Mouse (Mus musculus) CH12.LX (cell line): ENCODE results near the gene Setd2. TPM values are rescaled to one million over a fixed set of nuclear protein-coding genes. Genes with fewer than 3 reads are reported as not detected.
A peak's percentile ranks its signal among the peaks of the same experiment; 100 is the strongest.

ENCODE experiments used
- DNase-seq: peaks from one replicate; pipeline ENCODE4 v3.0.0-alpha.2; 2013; ENCODE audit errors: extremely low read depth
- H3K27ac ChIP-seq: 2 replicates; pipeline ENCODE4 v1.5.1; 2012; ENCODE audit warnings: low read depth, mild to moderate bottlenecking, control low read depth, moderate library complexity; ENCODE audit not compliant: insufficient read depth
- H3K27me3 ChIP-seq: replicated peaks from 2 replicates; pipeline ENCODE3; 2012; ENCODE audit warnings: inconsistent platforms
- H3K36me3 ChIP-seq, 2 experiments: replicated peaks in 1 of 2; 2 replicates each; pipeline versions ENCODE3 to v1.6.1; 2012; ENCODE audit warnings: inconsistent platforms in 1 of 2, low read length in 1 of 2, mild to moderate bottlenecking in 1 of 2, mixed read lengths in 1 of 2, moderate library complexity in 1 of 2; ENCODE audit not compliant: control insufficient read depth in 1 of 2, insufficient read depth in 1 of 2
- H3K4me1 ChIP-seq, 2 experiments: 2 replicates each; pipeline ENCODE4 v1.6.1; 2012; ENCODE audit warnings: inconsistent platforms in 1 of 2, moderate library complexity in 1 of 2; ENCODE audit not compliant: insufficient read depth in 2 of 2, control insufficient read depth in 1 of 2
- H3K4me2 ChIP-seq: 2 replicates; pipeline ENCODE4 v1.6.1; 2012; ENCODE audit warnings: low read depth, mild to moderate bottlenecking, control low read depth; ENCODE audit not compliant: poor library complexity, insufficient read depth, severe bottlenecking
- H3K4me3 ChIP-seq, 3 experiments: fragments of 150-350 bp in 1 of 3; sonication (generic) in 1 of 3; replicated peaks in 1 of 3; 2 replicates each; pipeline versions ENCODE3 to v1.5.1; 2011 to 2012; ENCODE audit warnings: low read depth in 2 of 3, low read length in 2 of 3, mild to moderate bottlenecking in 2 of 3, moderate library complexity in 2 of 3, control low read depth in 1 of 3, improper control_type of control experiment in 1 of 3, inconsistent platforms in 1 of 3, mixed read lengths in 1 of 3; ENCODE audit not compliant: poor library complexity in 1 of 3
- H3K79me2 ChIP-seq: replicated peaks from 2 replicates; pipeline ENCODE4 v1.6.1; 2012; ENCODE audit warnings: mild to moderate bottlenecking, moderate library complexity; ENCODE audit not compliant: control insufficient read depth, poor library complexity, insufficient read depth, severe bottlenecking; ENCODE audit errors: extremely low read depth
- H3K9ac ChIP-seq: 2 replicates; pipeline ENCODE4 v1.6.1; 2012; ENCODE audit warnings: low read depth, mild to moderate bottlenecking, control low read depth, moderate library complexity; ENCODE audit not compliant: insufficient read depth
- H3K9me3 ChIP-seq: replicated peaks from 2 replicates; pipeline ENCODE3; 2012; ENCODE audit warnings: low read length, inconsistent platforms, mixed read lengths
- BHLHE40 ChIP-seq: IDR thresholded peaks from 2 replicates; pipeline ENCODE4 v1.6.1; 2011; ENCODE audit warnings: mild to moderate bottlenecking, low read depth, low read length, improper control_type of control experiment
- CHD1 ChIP-seq: IDR thresholded peaks from 2 replicates; pipeline ENCODE4 v1.6.1; 2012; ENCODE audit warnings: low read depth, low read length, improper control_type of control experiment, inconsistent platforms
- CHD2 ChIP-seq: IDR thresholded peaks from 2 replicates; pipeline ENCODE4 v1.6.1; 2011; ENCODE audit warnings: low read length, improper control_type of control experiment
- CTCF ChIP-seq, 2 experiments: IDR thresholded peaks in 1 of 2; conservative IDR thresholded peaks in 1 of 2; 2 replicates each; pipeline ENCODE4 v1.5.1; 2011 to 2012; ENCODE audit warnings: low read depth in 2 of 2, low read length in 2 of 2, improper control_type of control experiment in 1 of 2, inconsistent platforms in 1 of 2, mild to moderate bottlenecking in 1 of 2, moderate library complexity in 1 of 2
- E2F4 ChIP-seq: IDR thresholded peaks from 2 replicates; pipeline ENCODE4 v1.6.1; 2011; ENCODE audit warnings: low read depth, low read length, improper control_type of control experiment; ENCODE audit not compliant: insufficient replicate concordance
- ELF1 ChIP-seq: IDR thresholded peaks from 2 replicates; pipeline ENCODE4 v1.6.1; 2014; ENCODE audit warnings: low read depth, mild to moderate bottlenecking, inconsistent platforms, low read length, improper control_type of control experiment
- EP300 ChIP-seq: IDR thresholded peaks from 2 replicates; pipeline ENCODE4 v1.6.1; 2011; ENCODE audit warnings: low read length, improper control_type of control experiment
- ETS1 ChIP-seq: conservative IDR thresholded peaks from 2 replicates; pipeline ENCODE4 v1.6.1; 2012; ENCODE audit warnings: low read depth, mild to moderate bottlenecking, inconsistent platforms, low read length, improper control_type of control experiment, moderate library complexity
- GABPA ChIP-seq: IDR thresholded peaks from 2 replicates; pipeline ENCODE4 v1.6.1; 2012; ENCODE audit warnings: low read depth, low read length, improper control_type of control experiment, inconsistent platforms; ENCODE audit not compliant: insufficient replicate concordance
- HCFC1 ChIP-seq: IDR thresholded peaks from 2 replicates; pipeline ENCODE4 v1.6.1; 2012; ENCODE audit warnings: low read depth, mild to moderate bottlenecking, inconsistent platforms, low read length, improper control_type of control experiment
- IRF4 ChIP-seq: IDR thresholded peaks from 2 replicates; pipeline ENCODE4 v1.6.1; 2014; ENCODE audit warnings: low read depth, mild to moderate bottlenecking, inconsistent platforms, low read length, improper control_type of control experiment
- JUN ChIP-seq: IDR thresholded peaks from 2 replicates; pipeline ENCODE4 v1.6.1; 2011; ENCODE audit warnings: low read depth, mild to moderate bottlenecking, low read length, improper control_type of control experiment, moderate library complexity; ENCODE audit not compliant: insufficient read depth
- KAT2A ChIP-seq: IDR thresholded peaks from 2 replicates; pipeline ENCODE4 v1.6.1; 2012; ENCODE audit warnings: low read length, improper control_type of control experiment, inconsistent platforms; ENCODE audit not compliant: insufficient replicate concordance
- MAFK ChIP-seq: IDR thresholded peaks from 2 replicates; pipeline ENCODE4 v1.6.1; 2011; ENCODE audit warnings: low read length, improper control_type of control experiment; ENCODE audit not compliant: insufficient replicate concordance
- MAX ChIP-seq: IDR thresholded peaks from 2 replicates; pipeline ENCODE4 v1.6.1; 2011; ENCODE audit warnings: low read length, improper control_type of control experiment
- MAZ ChIP-seq: IDR thresholded peaks from 2 replicates; pipeline ENCODE4 v1.6.1; 2012; ENCODE audit warnings: low read depth, mild to moderate bottlenecking, inconsistent platforms, low read length, improper control_type of control experiment, moderate library complexity
- MEF2A ChIP-seq: IDR thresholded peaks from 2 replicates; pipeline ENCODE4 v1.6.1; 2014; ENCODE audit warnings: low read depth, mild to moderate bottlenecking, inconsistent platforms, low read length, improper control_type of control experiment, borderline replicate concordance
- MXI1 ChIP-seq: IDR thresholded peaks from 2 replicates; pipeline ENCODE4 v1.6.1; 2011; ENCODE audit warnings: mild to moderate bottlenecking, low read depth, low read length, improper control_type of control experiment
- MYC ChIP-seq: IDR thresholded peaks from 2 replicates; pipeline ENCODE4 v1.6.1; 2011; ENCODE audit warnings: low read depth, mild to moderate bottlenecking, improper control_type of control experiment, low read length
- NELFE ChIP-seq: IDR thresholded peaks from 2 replicates; pipeline ENCODE4 v1.6.1; 2011; ENCODE audit warnings: low read depth, low read length, improper control_type of control experiment
- NRF1 ChIP-seq: IDR thresholded peaks from 2 replicates; pipeline ENCODE4 v1.6.1; 2014; ENCODE audit warnings: low read depth, mild to moderate bottlenecking, inconsistent platforms, low read length, improper control_type of control experiment, moderate library complexity
- PAX5 ChIP-seq: IDR thresholded peaks from 2 replicates; pipeline ENCODE4 v1.6.1; 2012; ENCODE audit warnings: low read length, inconsistent platforms, mixed read lengths
- POLR2A ChIP-seq: IDR thresholded peaks from 2 replicates; pipeline ENCODE4 v1.6.1; 2011; ENCODE audit warnings: low read depth, mild to moderate bottlenecking, improper control_type of control experiment, low read length
- POLR2AphosphoS2 ChIP-seq: IDR thresholded peaks from 2 replicates; pipeline ENCODE4 v1.6.1; 2011; ENCODE audit warnings: low read depth, low read length, improper control_type of control experiment
- RAD21 ChIP-seq: IDR thresholded peaks from 2 replicates; pipeline ENCODE4 v1.6.1; 2011; ENCODE audit warnings: low read depth, mild to moderate bottlenecking, low read length, improper control_type of control experiment, moderate library complexity
- SIN3A ChIP-seq: IDR thresholded peaks from 2 replicates; pipeline ENCODE4 v1.6.1; 2012; ENCODE audit warnings: low read length, improper control_type of control experiment, inconsistent platforms
- SMC3 ChIP-seq: IDR thresholded peaks from 2 replicates; pipeline ENCODE4 v1.6.1; 2011; ENCODE audit warnings: low read depth, low read length, improper control_type of control experiment
- TCF12 ChIP-seq: IDR thresholded peaks from 2 replicates; pipeline ENCODE4 v1.6.1; 2014; ENCODE audit warnings: low read depth, mild to moderate bottlenecking, inconsistent platforms, low read length, improper control_type of control experiment
- UBTF ChIP-seq: IDR thresholded peaks from 2 replicates; pipeline ENCODE4 v1.6.1; 2012; ENCODE audit warnings: low read depth, mild to moderate bottlenecking, inconsistent platforms, low read length, improper control_type of control experiment, moderate library complexity
- USF1 ChIP-seq: IDR thresholded peaks from 2 replicates; pipeline ENCODE4 v1.6.1; 2014; ENCODE audit warnings: low read depth, mild to moderate bottlenecking, inconsistent platforms, low read length, improper control_type of control experiment
- USF2 ChIP-seq: conservative IDR thresholded peaks from 2 replicates; pipeline ENCODE4 v1.6.1; 2011; ENCODE audit warnings: low read depth, low read length, improper control_type of control experiment
- ZKSCAN1 ChIP-seq: IDR thresholded peaks from 2 replicates; pipeline ENCODE4 v1.6.1; 2012; ENCODE audit warnings: low read depth, inconsistent platforms, low read length, improper control_type of control experiment, borderline replicate concordance
- ZNF384 ChIP-seq: IDR thresholded peaks from 2 replicates; pipeline ENCODE4 v1.6.1; 2012; ENCODE audit warnings: low read depth, low read length, improper control_type of control experiment, inconsistent platforms
- dilution Hi-C: fragments of 300-500 bp; cut with MboI; formaldehyde crosslinking; loops from 2 replicates; pipeline ENCODE4 v1.14.3; 2020; ENCODE audit warnings: low sequenced_read_pairs; ENCODE audit not compliant: extremely low pct_unique_long_range_greater_than_20kb, extremely low pct_ligation_motif_present
- in situ Hi-C: fragments of 300-500 bp; cut with MboI; formaldehyde crosslinking; loops from 3 replicates; pipeline ENCODE4 v1.14.3; 2019; ENCODE audit warnings: low sequenced_read_pairs, low pct_ligation_motif_present, low pct_unique_long_range_greater_than_20kb, mixed read lengths
- polyA plus RNA-seq: library from polyadenylated mRNA; unstranded; fragments of >175 nt; gene quantifications from 2 replicates; pipeline ENCODE4 v1.2.1, GENCODE M21; 2012; ENCODE audit warnings: low read depth; ENCODE audit not compliant: insufficient read length
- total RNA-seq, 2 experiments: library from RNA; depleted of rRNA; stranded (reverse); fragments of 300-350 nt in 1 of 2; fragments of >200 nt in 1 of 2; gene quantifications; 2 replicates each; pipeline ENCODE4 v1.2.3; 2012 to 2014

The Setd2 gene
- total RNA-seq (2012; rRNA removed) (34.9 and 35.8 TPM in 2 replicates), total RNA-seq (2014; rRNA removed) (35.5 and 41.6 TPM in 2 replicates), polyA plus RNA-seq (87.1 and 104 TPM in 2 replicates)

DNA sequence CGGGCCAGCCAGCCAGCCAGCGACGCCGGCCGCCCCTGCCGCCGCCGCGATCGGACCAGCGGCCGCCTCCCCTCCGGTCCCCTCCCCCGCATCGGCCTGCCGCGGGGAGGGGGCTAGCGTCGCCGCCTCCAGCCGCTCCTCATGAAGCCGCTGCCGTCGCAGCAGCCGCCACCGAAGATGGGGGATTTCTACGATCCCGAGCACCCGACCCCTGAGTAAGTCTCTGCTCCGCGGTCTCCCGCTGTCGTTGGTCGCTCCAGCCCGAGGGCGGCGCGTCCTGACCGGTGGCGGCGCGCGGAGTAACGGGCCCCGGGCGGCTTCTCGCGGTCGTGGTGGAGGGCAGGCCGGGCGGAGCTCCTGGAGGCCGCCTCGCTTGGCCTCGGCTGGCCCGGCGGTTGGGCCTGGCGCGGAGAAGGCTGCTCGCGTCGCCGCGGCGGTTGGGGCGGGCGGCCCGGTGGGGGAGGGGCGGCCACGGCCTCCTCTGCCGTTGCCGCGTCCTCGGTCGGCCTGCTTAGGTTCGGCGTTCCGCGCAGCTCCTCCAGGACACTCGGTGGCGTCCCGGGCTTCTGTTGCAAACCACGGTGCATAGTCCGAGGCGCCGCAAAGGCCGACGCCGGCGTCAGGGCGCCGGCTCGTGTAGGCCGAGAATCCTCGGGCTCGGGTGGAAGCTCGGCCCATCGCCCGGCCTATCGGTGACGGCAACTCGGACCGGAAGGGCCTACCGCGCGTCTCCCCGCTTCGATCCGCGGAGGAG, at the start of gene Setd2:
Setd2 (plus strand) TSS at position 60 of the 754 bp plus-strand sequence.
- H3K4me3 ChIP-seq: peak within 1 kb of the TSS; percentile 87 to 96 (median 92)
- peak within 1 kb of the TSS; percentile 92 for H3K27ac ChIP-seq
- no peak for TF ChIP-seq ETS1
- TF ChIP-seq ELF1: peak; percentile 43; the same call in 1 of the 2 replicates
- TF ChIP-seq E2F4: no peak
- TF ChIP-seq IRF4: no peak
- no peak for TF ChIP-seq JUN
- no peak for TF ChIP-seq NRF1
- no peak for TF ChIP-seq POLR2AphosphoS2
- no peak; the same call in 1 of the 2 replicates for TF ChIP-seq ZKSCAN1
- peak; percentile 94 for TF ChIP-seq CHD1
- no peak for TF ChIP-seq MEF2A
- TF ChIP-seq GABPA: no peak
- no peak for TF ChIP-seq USF1
- no peak for TF ChIP-seq BHLHE40
- no peak for TF ChIP-seq MAFK
- no peak for TF ChIP-seq SMC3
- TF ChIP-seq ZNF384: no peak
- TF ChIP-seq SIN3A: peak; percentile 61; the same call in 1 of the 2 replicates
- peak; percentile 62 for TF ChIP-seq HCFC1
- TF ChIP-seq MAZ: no peak
- 0 out of 2 replicates have a peak, but pooled peaks have one; percentile 15 for TF ChIP-seq MXI1
- TF ChIP-seq UBTF: peak; percentile 100
- TF ChIP-seq PAX5: no peak
- TF ChIP-seq CTCF (conservative IDR thresholded peaks at IDR 0.05 in 1 of 2, IDR thresholded peaks at IDR 0.05 in 1 of 2; ENCODE audit: low read depth in 2 of 2, low read length in 2 of 2): no peak
- no peak for TF ChIP-seq CHD2
- TF ChIP-seq POLR2A: peak; percentile 4; the same call in 1 of the 2 replicates
- TF ChIP-seq NELFE: no peak
- TF ChIP-seq TCF12: peak; percentile 46; the same call in 1 of the 2 replicates
- TF ChIP-seq RAD21: no peak
- TF ChIP-seq MAX: no peak
- TF ChIP-seq USF2: no peak
- 0 out of 2 replicates have a peak, but pooled peaks have one; percentile 19 for TF ChIP-seq KAT2A
- TF ChIP-seq MYC: no peak
- no peak for TF ChIP-seq EP300
- dilution Hi-C loops: no loop called here
- peak within 1 kb of the TSS; percentile 97 for H3K4me2 ChIP-seq
- in situ Hi-C loops: loop anchor here (5.0 kb wide), 1 partner anchor 120 kb away; no protein-coding TSS in a partner anchor
- peak; percentile 27 for DNase-seq
- no peaks in the 10 kb centered on the region for H3K9me3 ChIP-seq
- H3K4me1 ChIP-seq: peaks cover 15 to 57% of the 10 kb centered on the region in 2 experiments
- peaks cover 52% of the 10 kb centered on the region for H3K79me2 ChIP-seq
- H3K36me3 ChIP-seq: peaks cover 0 to 25% of the 10 kb centered on the region in 2 experiments
- H3K27me3 ChIP-seq: no peaks in the 10 kb centered on the region
- H3K9ac ChIP-seq: peak within 1 kb of the TSS; percentile 98
